Mouse (Mus musculus) CH12.LX (cell line): ENCODE measurements at regions not wholly inside any gene's neighbourhood (a gene's known extent, or its start where the extent isn't known, plus 50 kb on each side); places are given as distances from the start of the nearest gene placed in this dataset.

Experiments
- CHD2 ChIP-seq: IDR thresholded peaks from 2 replicates; pipeline ENCODE4 v1.6.1; 2011; ENCODE audit warnings: low read length, improper control_type of control experiment
- CTCF ChIP-seq, 2 experiments: IDR thresholded peaks in 1 of 2; conservative IDR thresholded peaks in 1 of 2; 2 replicates each; pipeline ENCODE4 v1.5.1; 2011 to 2012; ENCODE audit warnings: low read depth in 2 of 2, low read length in 2 of 2, improper control_type of control experiment in 1 of 2, inconsistent platforms in 1 of 2, mild to moderate bottlenecking in 1 of 2, moderate library complexity in 1 of 2
- E2F4 ChIP-seq: IDR thresholded peaks from 2 replicates; pipeline ENCODE4 v1.6.1; 2011; ENCODE audit warnings: low read depth, low read length, improper control_type of control experiment; ENCODE audit not compliant: insufficient replicate concordance
- EP300 ChIP-seq: IDR thresholded peaks from 2 replicates; pipeline ENCODE4 v1.6.1; 2011; ENCODE audit warnings: low read length, improper control_type of control experiment
- GABPA ChIP-seq: IDR thresholded peaks from 2 replicates; pipeline ENCODE4 v1.6.1; 2012; ENCODE audit warnings: low read depth, low read length, improper control_type of control experiment, inconsistent platforms; ENCODE audit not compliant: insufficient replicate concordance
- JUND ChIP-seq: conservative IDR thresholded peaks from 2 replicates; pipeline ENCODE4 v1.6.1; 2011; ENCODE audit warnings: low read depth, low read length, improper control_type of control experiment
- NRF1 ChIP-seq: IDR thresholded peaks from 2 replicates; pipeline ENCODE4 v1.6.1; 2014; ENCODE audit warnings: low read depth, mild to moderate bottlenecking, inconsistent platforms, low read length, improper control_type of control experiment, moderate library complexity
- POLR2A ChIP-seq: IDR thresholded peaks from 2 replicates; pipeline ENCODE4 v1.6.1; 2011; ENCODE audit warnings: low read depth, mild to moderate bottlenecking, improper control_type of control experiment, low read length
- RCOR1 ChIP-seq: conservative IDR thresholded peaks from 2 replicates; pipeline ENCODE4 v1.6.1; 2012; ENCODE audit warnings: low read depth, mild to moderate bottlenecking, inconsistent platforms, low read length, improper control_type of control experiment
- SMC3 ChIP-seq: IDR thresholded peaks from 2 replicates; pipeline ENCODE4 v1.6.1; 2011; ENCODE audit warnings: low read depth, low read length, improper control_type of control experiment
- TCF12 ChIP-seq: IDR thresholded peaks from 2 replicates; pipeline ENCODE4 v1.6.1; 2014; ENCODE audit warnings: low read depth, mild to moderate bottlenecking, inconsistent platforms, low read length, improper control_type of control experiment

- TF ChIP-seq GABPA = no peak
- TF ChIP-seq E2F4 = no peak
- TF ChIP-seq POLR2A = no peak
- TF ChIP-seq CTCF (conservative IDR thresholded peaks at IDR 0.05 in 1 of 2, IDR thresholded peaks at IDR 0.05 in 1 of 2; ENCODE audit: low read depth in 2 of 2, low read length in 2 of 2) = no peak
- no peak for TF ChIP-seq RCOR1
- no peak for TF ChIP-seq EP300
- TF ChIP-seq SMC3 = no peak
- TF ChIP-seq CHD2 = no peak
- TF ChIP-seq TCF12 = no peak
- TF ChIP-seq JUND = no peak
- TF ChIP-seq NRF1 = no peak
Measured at GRCm38 (mm10) chr2:10998798-10999197, 173.1 kb upstream of the Prkcq start.
